Mouse (Mus musculus) kidney, postnatal 0 days (tissue): ENCODE measurements around the gene Rnf220. TPM values are rescaled to one million over a fixed set of nuclear protein-coding genes. Genes with fewer than 3 reads are reported as not detected.

Experiments used
- ATAC-seq: fragments of 200-750 bp; cut with Nextera tagmentation; replicated peaks from 2 replicates; pipeline ENCODE4 v1.8.0; 2017; ENCODE audit warnings: low read depth, moderate number of reproducible peaks, moderate TSS enrichment, moderate library complexity; ENCODE audit not compliant: low FRiP score
- DNase-seq: peaks from one replicate; pipeline ENCODE4 v3.0.0-alpha.2; 2016; ENCODE audit warnings: low spot score
- H3K27ac ChIP-seq: fragments of 300-500 bp; sonication (generic); 2 replicates; pipeline ENCODE4 v1.5.1; 2014; ENCODE audit warnings: mild to moderate bottlenecking
- H3K27me3 ChIP-seq: fragments of 300-500 bp; sonication (generic); 2 replicates; pipeline ENCODE4 v1.6.1; 2014; ENCODE audit warnings: low read length, mixed read lengths; ENCODE audit not compliant: insufficient read depth
- H3K36me3 ChIP-seq: fragments of 300-500 bp; sonication (generic); 2 replicates; pipeline ENCODE4 v1.6.1; 2014; ENCODE audit warnings: low read length, mixed read lengths; ENCODE audit not compliant: insufficient read depth
- H3K4me1 ChIP-seq: fragments of 300-500 bp; sonication (generic); replicated peaks from 2 replicates; pipeline ENCODE4 v1.6.1; 2014; ENCODE audit warnings: antibody characterized with exemption, low read length, mixed read lengths; ENCODE audit not compliant: insufficient read depth
- H3K4me2 ChIP-seq: fragments of 300-500 bp; sonication (generic); 2 replicates; pipeline ENCODE4 v1.6.1; 2014; ENCODE audit warnings: mild to moderate bottlenecking, low read length, moderate library complexity, mixed read lengths
- H3K4me3 ChIP-seq: fragments of 300-500 bp; sonication (generic); replicated peaks from 2 replicates; pipeline ENCODE4 v1.5.1; 2014; ENCODE audit warnings: low read depth, low read length
- H3K9ac ChIP-seq: fragments of 300-500 bp; sonication (generic); 2 replicates; pipeline ENCODE4 v1.6.1; 2014; ENCODE audit warnings: low read depth, low read length
- H3K9me3 ChIP-seq: fragments of 300-500 bp; sonication (generic); replicated peaks from 2 replicates; pipeline ENCODE4 v1.6.1; 2016; ENCODE audit warnings: low read length, inconsistent platforms, mixed read lengths
- CTCF ChIP-seq: IDR thresholded peaks from 2 replicates; pipeline ENCODE4 v1.5.1; 2016; ENCODE audit warnings: antibody characterized with exemption, low read depth, mild to moderate bottlenecking, moderate library complexity
- WGBS: fragments of 180-500 bp; shearing (Covaris S2); extraction: QIAGEN DNeasy Blood & Tissue Kit; methylation state at CpG from one replicate; pipeline ENCODE4 v1.1.7; 2014; 5-methylcytosine and 5-hydroxymethylcytosine counted together
- polyA plus RNA-seq: library from polyadenylated mRNA; unstranded; fragments of >200 nt; fragmentation: Nextera tagmentation; extraction: Ambion mirVana; gene quantifications from 2 replicates; pipeline ENCODE4 v1.2.1, GENCODE M21; 2015

The Rnf220 gene
- polyA plus RNA-seq, 1 experiment from 2014 or later, result 62.1 TPM

- peaks cover 53% of the 10 kb centered on the region for H3K36me3 ChIP-seq
- 92% methylated on average over 4 of the region's 4 CpGs for WGBS
- no peaks in the 10 kb centered on the region for H3K27me3 ChIP-seq
- no peak overlapping the region for H3K4me2 ChIP-seq
- H3K4me1 ChIP-seq, result no peaks in the 10 kb centered on the region; the same call in 1 of the 2 replicates
- DNase-seq, result no peak
- TF ChIP-seq CTCF, result no peak
- no peak overlapping the region for H3K4me3 ChIP-seq
- no peak for ATAC-seq
- no peaks in the 10 kb centered on the region; the same call in 1 of the 2 replicates for H3K9me3 ChIP-seq
- no peak overlapping the region for H3K27ac ChIP-seq
- no peak overlapping the region for H3K9ac ChIP-seq
Measured at GRCm38 (mm10) chr4:117274720-117275119, 222.1 kb downstream of the Rnf220 start.

- WGBS, result 23% methylated on average over 12 of the region's 12 CpGs
- H3K36me3 ChIP-seq, result peaks cover 34% of the 10 kb centered on the region
- ATAC-seq (no peak), DNase-seq (no peak)
- no peak overlapping the region for H3K9ac ChIP-seq
- no peak overlapping the region for H3K4me2 ChIP-seq
- no peak for TF ChIP-seq CTCF
- H3K9me3 ChIP-seq, result no peaks in the 10 kb centered on the region; the same call in 1 of the 2 replicates
- no peaks in the 10 kb centered on the region; the same call in 1 of the 2 replicates for H3K4me1 ChIP-seq
- no peak overlapping the region for H3K27ac ChIP-seq
- no peak overlapping the region for H3K4me3 ChIP-seq
- no peaks in the 10 kb centered on the region for H3K27me3 ChIP-seq
Measured at GRCm38 (mm10) chr4:117272459-117272858, 224.4 kb downstream of the Rnf220 start.

- H3K9me3 ChIP-seq, result no peaks in the 10 kb centered on the region; the same call in 1 of the 2 replicates
- ATAC-seq, result peak; percentile 26; the same call in 1 of the 2 replicates
- no peak overlapping the region for H3K27ac ChIP-seq
- peak; percentile 90 for DNase-seq
- H3K36me3 ChIP-seq, result peaks cover 23% of the 10 kb centered on the region
- peak; percentile 93 for TF ChIP-seq CTCF
- H3K27me3 ChIP-seq, result no peaks in the 10 kb centered on the region
- no peaks in the 10 kb centered on the region for H3K4me1 ChIP-seq
- WGBS, result 16% methylated on average over 6 of the region's 6 CpGs
- no peak overlapping the region for H3K4me3 ChIP-seq
- H3K4me2 ChIP-seq, result no peak overlapping the region
- no peak overlapping the region for H3K9ac ChIP-seq
Measured at GRCm38 (mm10) chr4:117270278-117270677, 226.6 kb downstream of the Rnf220 start.

- DNase-seq (no peak), ATAC-seq (no peak)
- WGBS, result 86% methylated on average over 25 of the region's 25 CpGs
- H3K4me3 ChIP-seq, result no peak overlapping the region
- H3K27me3 ChIP-seq, result no peaks in the 10 kb centered on the region
- H3K9me3 ChIP-seq, result no peaks in the 10 kb centered on the region
- no peak overlapping the region for H3K4me2 ChIP-seq
- no peak overlapping the region for H3K9ac ChIP-seq
- TF ChIP-seq CTCF, result no peak
- H3K27ac ChIP-seq, result no peak overlapping the region
- H3K36me3 ChIP-seq, result peaks cover 5% of the 10 kb centered on the region; the same call in 1 of the 2 replicates
- no peaks in the 10 kb centered on the region for H3K4me1 ChIP-seq
Measured at GRCm38 (mm10) chr4:117267831-117268437, 228.9 kb downstream of the Rnf220 start.

GRCm38 (mm10) chr4:117267284-117267683 is 229.6 kb downstream of the Rnf220 start:
- no peak overlapping the region for H3K4me3 ChIP-seq

GRCm38 (mm10) chr4:117262987-117263386 is 233.9 kb downstream of the Rnf220 start:
- H3K27me3 ChIP-seq, result no peaks in the 10 kb centered on the region
- no peak for DNase-seq
- TF ChIP-seq CTCF, result no peak
- H3K9me3 ChIP-seq, result no peaks in the 10 kb centered on the region
- no peak overlapping the region for H3K4me3 ChIP-seq
- H3K4me1 ChIP-seq, result 0 out of 2 replicates have a peak, but pooled peaks cover 3% of the 10 kb centered on the region
- WGBS, result 47% methylated on average over 8 of the region's 8 CpGs
- H3K36me3 ChIP-seq, result no peaks in the 10 kb centered on the region
- no peak overlapping the region for H3K9ac ChIP-seq
- H3K27ac ChIP-seq, result no peak overlapping the region
- ATAC-seq, result no peak
- H3K4me2 ChIP-seq, result no peak overlapping the region

More at GRCm38 (mm10) chr4:117267284-117267683, 229.6 kb downstream of the Rnf220 start:
- H3K4me2 ChIP-seq, result no peak overlapping the region
- DNase-seq, result peak; percentile 89
- H3K9me3 ChIP-seq, result no peaks in the 10 kb centered on the region
- ATAC-seq, result no peak
- 0 out of 2 replicates have a peak, but pooled peaks cover 3% of the 10 kb centered on the region for H3K4me1 ChIP-seq
- no peak overlapping the region for H3K27ac ChIP-seq
- TF ChIP-seq CTCF, result peak; percentile 97
- no peaks in the 10 kb centered on the region for H3K36me3 ChIP-seq
- no peak overlapping the region for H3K9ac ChIP-seq
- WGBS, result 6% methylated on average over 2 of the region's 2 CpGs
- no peaks in the 10 kb centered on the region for H3K27me3 ChIP-seq
